Mouse (Mus musculus) bone marrow, adult 2 months (tissue): ENCODE results near the gene Tpm4.

ENCODE experiments used
- CTCF ChIP-seq: fragments of 200-500 bp; IDR thresholded peaks from 2 replicates; pipeline ENCODE4 v1.5.1; 2011; ENCODE audit warnings: low read length, control low read depth; ENCODE audit not compliant: control insufficient read depth, insufficient read depth
- POLR2A ChIP-seq: fragments of 200-500 bp; IDR thresholded peaks from 2 replicates; pipeline ENCODE4 v1.6.1; 2011; ENCODE audit warnings: low read depth, mild to moderate bottlenecking, control low read depth, low read length, borderline replicate concordance; ENCODE audit not compliant: control insufficient read depth

DNA sequence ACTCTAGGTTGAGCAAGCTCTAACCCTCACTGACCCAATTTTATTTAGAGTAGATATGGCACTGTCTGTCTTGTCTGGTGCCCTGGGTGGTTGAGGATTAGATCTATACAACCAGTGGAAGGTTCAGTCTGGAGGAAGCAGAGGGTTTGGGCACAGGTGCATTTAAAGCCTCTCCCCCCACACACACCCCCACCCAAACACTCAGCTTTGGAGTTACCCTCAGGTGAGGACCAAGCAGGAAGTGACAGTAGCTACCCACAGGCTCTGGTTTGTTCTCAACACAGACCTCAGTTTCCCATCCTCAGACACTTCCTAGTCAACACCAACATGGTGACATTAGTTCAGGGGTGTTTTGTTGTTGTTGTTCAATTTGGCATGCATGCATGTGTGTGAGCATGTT lies 28.0 kb downstream of the Tpm4 start:
- TF ChIP-seq POLR2A = no peak
- TF ChIP-seq CTCF = no peak
